Mouse (Mus musculus) retina, adult 2 months (tissue): ENCODE measurements around the gene Ptprn.

Experiments used
- DNase-seq: peaks from one replicate; pipeline ENCODE4 v3.0.0-alpha.2; 2012; ENCODE audit warnings: low read depth, low spot score

The Ptprn gene

DNA sequence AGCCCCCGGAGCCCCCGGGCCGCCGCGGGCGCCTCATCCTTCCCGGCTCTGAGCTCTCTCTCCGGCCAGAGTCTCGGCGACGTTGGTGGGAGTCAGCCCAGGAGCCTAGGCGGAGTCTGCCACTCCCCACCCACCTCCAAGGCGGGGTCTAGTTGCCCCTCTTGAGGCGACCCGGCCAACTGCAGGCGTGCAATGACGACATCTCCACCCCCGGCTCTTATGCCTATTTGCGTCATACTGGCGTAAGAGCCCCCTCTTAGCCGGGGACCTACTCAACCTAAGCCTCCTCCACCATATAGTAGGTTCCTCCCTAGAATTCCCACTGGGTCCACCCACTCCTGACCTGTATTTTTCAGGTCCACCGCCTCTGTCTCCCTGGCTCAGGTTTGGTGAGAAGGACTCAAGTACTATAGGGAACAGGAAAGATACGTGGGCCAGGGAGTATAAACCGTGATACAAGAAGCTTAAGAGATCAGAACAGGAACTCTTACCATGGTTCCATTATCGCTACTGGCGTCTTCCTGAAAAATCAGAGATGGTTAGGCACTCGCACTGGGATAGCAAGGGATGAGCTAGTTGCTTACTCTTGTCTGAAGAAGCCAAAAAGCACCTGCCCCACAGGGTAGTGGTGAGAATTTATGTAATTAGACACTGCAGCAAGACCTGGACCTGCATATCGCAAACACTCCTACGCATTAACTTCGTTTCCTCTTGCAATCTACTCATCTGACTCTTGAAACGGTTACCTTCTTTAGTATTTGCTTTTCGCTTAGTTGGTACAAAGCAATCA, at the start of gene Ptprn:
Ptprn (minus strand) TSS at position 412 of the 790 bp plus-strand sequence.
- DNase-seq, result no peak

DNA sequence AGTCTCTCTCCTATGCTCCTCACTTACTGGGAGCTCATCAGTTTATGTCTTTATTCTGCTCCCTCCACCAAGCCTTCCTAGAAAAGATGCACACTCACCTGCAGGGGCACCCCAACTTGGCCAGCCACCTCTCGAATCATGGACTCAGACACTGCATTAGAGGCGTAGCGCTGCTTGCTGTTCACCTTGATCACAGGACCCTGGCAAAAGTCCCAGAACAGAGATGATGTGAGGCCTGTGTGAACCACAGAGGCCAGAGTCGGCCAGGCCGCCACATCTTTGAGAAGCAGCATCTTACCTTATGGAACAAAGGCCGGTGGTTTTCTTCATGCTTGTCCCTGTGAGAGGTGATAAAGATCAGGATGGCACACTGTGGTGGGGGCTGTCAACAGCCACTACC, 47.4 kb upstream of the Ptprn start:
- DNase-seq, result no peak

DNA sequence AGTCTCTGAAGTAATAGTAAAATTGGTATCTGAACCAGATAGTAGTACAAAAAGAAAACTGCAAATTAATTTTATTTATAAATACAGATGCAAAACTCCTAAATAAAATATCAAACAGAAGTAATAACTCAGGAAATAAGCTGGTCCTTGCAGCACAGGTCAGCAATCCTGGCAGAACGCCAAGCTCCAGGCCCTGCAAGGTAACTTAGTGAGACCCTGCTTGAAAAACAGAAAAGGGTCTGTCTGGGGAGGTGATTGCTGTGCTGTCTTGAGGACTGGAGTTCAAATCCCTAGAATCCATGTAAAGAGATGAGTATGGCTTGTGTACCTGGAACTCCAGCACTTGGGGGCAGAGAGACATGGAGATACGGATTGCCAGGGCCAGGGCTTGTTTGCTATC, 40.4 kb upstream of the Ptprn start:
- no peak for DNase-seq

DNA sequence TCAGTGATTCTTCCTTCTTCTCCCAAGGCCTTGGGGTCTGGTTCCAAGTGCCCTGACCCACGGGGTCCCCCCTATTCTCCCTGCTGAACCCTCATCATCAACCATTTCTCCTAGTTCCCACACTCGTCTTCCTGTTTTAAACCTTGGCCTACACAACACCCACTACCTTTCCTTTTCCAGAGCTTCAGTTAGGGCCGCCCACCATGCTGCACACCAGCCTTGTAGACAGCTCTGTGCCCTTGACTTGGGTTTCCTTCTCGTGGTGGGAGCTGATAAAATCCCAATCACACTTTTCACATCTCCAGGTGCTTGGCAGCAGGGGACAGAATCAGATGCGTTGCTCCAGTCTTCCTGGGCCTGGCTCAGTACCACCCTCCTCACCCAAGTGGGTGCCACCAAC, 30.0 kb upstream of the Ptprn start:
- DNase-seq, result no peak

DNA sequence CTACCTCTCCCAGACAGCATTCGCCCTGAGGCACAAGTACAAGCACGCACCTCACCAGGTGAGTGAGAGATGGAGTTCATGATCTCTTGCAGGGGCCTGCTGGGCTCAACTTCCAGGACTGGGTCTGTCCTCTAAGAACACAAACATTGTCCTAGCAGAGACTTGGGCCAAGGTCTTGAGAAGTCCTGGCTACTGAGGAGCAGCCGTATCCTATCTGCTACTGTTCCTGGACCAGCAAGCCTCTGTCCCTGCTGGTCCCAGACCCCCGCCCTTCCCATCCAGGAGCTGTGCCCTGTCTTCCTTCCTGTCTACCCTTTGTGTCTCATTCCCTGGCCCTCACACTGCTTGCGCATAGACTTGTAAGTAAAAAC, 29.0 kb upstream of the Ptprn start:
- DNase-seq, result no peak

DNA sequence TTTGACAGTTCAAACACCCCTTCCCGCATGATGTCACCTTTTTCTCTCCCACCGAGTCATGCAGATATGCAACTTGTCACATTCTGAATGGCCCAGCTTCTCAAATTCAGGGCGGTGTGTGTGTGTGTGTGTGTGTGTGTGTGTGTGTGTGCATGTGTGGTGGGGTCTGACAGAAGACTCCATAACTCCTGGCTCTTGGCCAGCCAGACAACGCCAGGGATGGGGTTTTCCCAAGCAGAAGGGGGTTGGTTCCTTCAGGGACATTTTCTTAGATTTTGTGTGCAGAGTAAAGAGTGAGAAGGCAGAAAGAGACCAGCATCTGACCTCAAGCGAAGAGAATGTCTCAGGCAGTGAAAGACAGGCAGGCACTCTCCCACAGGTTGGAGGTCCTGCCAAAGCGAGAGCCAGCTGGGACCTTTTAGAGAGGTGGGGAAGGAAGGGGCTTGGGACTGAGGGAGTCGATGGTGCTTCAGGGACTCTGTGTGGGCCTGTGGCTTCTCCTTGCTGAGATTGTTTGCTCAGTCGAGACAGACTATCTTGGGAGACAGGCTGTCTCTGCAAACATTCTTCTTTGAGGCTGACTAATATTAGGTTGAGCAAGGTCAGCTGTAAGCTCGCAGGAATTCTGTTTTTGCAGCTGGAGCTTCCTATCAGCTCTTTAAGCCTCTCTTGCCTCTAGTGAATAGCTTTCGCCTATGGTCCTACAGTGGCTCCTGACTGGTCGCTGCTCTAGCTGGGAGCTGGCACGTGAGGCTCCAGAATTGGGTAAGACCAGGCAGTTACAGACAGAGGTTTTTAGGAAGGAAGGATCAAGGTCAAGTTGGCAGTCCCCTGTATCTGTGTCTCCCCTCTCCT, 28.4 kb upstream of the Ptprn start:
- DNase-seq, result no peak

DNA sequence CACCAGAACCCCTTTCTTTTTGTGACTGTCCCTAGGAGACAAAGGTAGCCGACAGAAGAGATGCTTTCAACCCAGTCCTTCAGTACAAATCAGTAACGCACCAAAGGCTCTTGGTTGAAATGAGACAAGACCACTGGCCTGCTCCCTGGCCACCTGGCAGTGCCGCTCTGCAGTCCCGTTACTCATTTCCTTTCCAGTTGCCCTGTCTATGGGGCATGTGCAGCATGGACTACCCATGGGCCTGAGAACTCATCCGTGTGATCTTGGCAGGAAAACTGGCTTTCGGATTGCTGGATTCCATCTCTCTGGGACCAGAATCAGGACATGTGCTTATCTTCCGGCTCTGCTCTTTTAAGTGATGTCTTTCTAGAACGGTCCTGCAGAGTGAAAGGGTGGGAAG, 27.0 kb upstream of the Ptprn start:
- no peak for DNase-seq

DNA sequence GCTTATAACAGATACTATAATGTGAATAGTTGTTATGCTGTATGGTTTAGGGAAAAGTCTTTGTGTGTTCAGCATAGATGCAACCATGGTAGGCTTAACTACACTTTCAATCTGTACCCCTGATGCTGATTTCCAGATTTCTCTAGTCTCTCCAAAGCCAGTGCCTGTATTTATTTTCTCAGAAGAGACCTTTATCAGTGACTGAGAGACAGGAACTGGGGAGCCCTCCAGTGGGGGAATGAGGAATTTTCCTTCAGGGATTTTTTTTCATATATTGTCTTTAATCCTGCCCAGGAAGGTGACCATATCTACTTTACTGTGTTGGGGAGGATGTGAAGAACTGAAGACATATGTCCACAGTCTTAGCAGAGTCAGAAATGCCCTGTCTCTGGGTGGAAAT, 26.3 kb upstream of the Ptprn start:
- no peak for DNase-seq

DNA sequence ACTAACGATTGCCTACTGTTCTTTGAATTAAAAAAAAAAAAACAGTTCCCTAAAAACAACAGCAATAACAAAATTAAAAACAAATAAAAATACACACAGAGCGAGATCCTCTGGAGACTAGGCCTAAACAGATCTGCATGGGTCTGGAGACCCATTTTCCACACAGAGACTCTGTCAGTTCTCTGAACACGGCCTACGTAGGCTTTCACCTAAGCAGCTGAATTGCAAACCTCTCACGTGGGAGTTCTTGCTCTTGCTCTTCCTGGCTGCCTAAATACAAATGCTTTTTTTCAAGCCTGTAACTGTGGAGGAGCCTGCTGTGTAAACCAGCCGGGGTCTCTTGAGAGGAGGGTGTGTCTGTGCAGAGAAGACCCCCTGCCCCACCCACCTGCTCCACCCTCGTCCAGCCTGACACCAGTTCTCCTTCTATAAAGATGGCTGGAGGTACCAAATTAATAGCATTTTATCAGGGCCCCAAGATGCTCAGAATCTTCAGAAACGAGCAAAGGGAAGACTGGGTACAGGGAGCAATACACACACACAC, 25.7 kb upstream of the Ptprn start:
- no peak for DNase-seq

DNA sequence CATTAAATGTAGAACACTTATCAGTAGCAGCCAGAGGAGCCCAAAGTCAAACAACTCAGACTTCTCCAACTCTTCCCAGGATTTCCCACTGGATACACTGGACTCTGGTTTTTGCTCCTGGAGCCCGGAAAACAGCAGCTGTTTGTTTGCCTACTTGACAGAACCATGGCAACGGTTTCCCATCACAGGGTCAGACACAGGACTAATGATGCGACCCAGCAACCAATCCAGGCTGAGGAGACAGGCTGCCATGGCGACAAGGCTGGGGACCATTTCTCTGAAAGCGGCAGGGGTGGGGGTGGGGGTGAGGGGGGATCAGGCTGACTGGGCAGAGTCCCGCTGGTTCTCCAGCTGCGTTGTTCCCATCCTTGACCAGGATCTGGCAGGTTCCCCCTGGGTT, 25.1 kb upstream of the Ptprn start:
- DNase-seq, result peak; percentile 32

DNA sequence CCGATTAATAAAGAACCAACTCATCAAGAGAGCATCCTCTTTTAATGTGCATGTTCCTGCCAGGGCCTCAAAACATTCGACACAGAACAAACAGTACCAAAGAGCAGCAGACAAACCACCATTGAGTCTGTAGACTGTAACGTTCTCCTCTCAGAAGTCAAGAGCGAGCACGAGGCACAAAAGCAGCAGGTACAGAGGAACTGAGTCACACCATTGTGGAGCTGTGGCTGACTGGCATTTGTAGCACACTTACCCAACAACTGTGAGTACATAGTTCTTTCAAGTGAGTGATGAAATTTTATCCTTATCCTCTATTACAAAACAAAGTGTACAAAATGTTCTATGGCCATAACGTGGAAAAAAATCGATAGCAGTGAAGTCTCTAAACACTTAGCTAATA, 20.6 kb upstream of the Ptprn start:
- no peak for DNase-seq

DNA sequence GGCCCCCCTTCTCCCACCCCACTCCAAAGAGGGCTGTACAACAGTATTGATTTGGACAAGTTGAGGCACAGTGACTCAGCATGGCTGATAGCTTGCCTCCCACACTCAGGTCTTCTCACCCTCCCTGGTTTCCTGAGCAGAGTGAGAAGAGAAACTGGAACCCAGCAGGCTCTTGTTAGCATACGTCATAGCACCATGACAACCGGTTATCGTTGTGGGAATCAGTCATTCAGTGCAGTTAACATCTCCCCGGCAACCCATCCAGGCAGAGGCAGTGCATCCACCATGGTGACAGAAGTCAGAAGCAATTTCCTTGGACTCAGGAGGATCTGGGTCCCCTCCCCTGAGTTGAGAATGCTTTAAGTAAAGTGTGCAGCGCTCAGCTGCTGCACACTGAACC, 18.7 kb upstream of the Ptprn start:
- no peak for DNase-seq

DNA sequence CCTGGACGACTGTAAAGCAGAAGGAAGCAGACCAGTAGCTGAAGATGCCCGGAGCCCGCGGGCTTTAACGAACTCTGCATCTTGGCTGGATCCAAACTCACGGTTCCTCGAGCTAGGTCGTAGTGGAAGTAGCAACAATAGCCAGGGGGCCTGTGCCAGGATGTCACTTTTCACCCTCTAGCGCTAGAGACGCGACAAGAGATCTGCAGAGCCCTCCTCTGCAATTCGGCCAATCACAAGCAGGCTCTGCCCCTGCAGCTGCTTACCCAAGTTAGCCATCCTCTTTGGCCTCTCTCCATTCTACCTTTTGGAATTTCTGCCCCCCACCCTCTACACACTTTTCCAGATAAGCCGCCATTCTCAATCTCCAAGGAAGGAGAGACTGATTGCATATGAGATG, 13.9 kb upstream of the Ptprn start, which contains the start of gene Resp18:
Resp18 (minus strand) TSS at position 188 of the 400 bp plus-strand sequence.
- no peak for DNase-seq

DNA sequence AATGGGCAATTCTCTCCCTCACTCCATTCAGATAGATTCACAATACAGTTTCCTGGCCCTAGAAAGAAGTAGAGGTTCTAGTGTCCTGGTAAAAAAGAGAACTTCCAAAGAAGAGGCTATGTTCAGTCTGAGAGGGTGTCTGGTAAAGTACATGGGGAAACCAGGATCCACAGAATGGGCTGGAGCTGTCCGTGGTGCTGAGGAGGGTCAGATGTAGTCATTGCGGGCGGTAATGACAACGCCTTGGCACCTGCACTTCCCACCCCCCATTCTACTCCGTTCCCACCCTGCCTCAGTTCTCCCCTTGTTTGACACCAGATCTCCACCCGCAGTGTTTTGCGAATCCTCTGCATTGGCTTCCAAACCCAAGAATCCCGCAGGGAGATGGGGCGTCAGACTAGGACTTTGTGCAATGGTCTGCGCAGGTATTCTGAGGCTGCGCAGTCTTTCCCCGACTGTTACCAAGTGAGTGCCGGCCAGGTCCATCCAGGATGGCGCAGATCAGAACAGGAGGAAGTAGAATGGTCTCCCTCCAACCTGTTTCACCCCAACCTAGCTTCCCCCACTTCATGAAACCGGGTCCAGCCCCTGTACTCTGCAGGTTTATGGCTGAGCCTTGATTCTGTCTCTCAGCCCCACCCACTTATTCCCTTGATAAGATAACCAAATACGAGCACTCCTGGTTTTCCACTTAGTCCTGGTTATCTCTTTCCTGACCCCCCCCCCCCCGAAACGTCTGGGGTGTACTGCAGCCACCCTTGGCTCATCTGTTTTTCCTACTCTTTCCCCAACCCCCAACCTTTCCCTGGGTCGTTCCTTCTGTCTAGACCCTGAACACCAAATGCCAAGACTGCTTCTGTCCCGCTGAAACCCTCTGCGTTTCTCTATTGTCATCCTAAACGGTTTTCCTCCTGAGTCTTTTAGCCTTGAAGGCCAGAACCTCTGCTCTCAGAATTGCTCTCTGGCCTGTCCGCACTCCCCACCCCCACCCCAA, 13.2 kb upstream of the Ptprn start:
- no peak for DNase-seq

DNA sequence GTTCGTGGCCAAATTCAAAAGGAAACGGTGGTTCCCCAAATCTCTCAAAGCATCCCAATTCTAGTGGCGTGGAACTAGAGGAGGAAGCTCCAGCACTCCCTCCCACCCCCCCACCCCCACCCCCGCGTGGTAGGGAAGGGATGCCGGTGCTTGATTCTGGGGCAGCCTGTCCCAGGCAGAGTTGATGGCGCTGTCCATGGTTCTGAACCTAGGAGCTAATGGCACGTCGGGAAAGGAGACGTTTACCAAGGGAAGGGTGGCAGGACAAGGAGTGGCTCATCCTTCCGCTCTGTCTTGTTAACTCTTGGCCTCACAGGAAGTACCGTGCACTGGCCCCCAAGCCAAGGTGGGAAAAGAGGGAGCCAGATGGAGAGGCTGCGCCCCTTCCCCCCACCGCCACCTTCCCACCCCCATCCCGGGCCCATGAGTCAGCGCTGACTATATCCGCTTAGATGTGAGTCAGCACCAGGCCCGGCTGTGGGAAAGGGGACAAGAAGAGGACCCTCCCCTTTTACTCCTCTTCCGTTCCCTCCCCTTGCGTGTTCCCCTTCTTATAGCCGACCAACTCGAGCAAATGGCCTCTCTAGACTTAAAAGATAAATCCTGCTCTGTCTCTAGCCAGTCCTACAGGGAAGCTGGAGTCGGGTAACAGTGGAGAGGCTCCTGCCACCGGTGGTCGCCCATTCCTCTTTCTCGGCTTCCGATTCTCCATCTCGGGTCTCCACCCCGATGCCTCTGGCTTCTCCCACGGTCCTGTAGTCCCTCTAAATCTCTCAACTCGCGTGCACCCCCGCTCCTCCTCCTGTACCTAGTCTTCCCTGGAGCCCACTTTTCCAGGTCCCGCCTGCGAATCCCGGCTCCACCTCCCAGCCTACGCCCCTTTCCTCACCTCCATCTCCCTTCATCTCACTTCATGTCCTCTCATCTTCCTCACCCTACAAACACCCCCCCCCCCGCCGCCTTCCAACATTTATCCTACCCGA, 1.0 kb downstream of the Ptprn start:
- DNase-seq, result no peak

DNA sequence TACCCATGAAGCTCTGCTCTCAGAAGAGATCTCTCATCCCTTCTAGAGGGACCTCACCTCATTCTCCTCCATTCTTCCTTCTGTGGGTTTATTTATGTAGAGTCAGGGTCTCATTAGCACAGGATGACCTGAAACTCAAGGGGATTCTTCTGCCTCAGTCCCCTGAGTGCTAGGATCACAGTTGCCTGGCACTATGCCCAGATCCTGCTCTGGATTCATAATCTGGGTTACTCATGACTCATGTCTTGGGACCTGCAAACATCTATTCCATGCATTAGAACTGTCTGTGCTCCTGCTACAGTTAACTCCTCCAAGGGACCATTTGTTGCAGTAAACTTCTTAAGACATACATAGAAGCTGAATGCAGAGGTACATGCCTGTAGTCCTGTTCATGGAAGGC, 3.0 kb downstream of the Ptprn start:
- DNase-seq, result no peak

DNA sequence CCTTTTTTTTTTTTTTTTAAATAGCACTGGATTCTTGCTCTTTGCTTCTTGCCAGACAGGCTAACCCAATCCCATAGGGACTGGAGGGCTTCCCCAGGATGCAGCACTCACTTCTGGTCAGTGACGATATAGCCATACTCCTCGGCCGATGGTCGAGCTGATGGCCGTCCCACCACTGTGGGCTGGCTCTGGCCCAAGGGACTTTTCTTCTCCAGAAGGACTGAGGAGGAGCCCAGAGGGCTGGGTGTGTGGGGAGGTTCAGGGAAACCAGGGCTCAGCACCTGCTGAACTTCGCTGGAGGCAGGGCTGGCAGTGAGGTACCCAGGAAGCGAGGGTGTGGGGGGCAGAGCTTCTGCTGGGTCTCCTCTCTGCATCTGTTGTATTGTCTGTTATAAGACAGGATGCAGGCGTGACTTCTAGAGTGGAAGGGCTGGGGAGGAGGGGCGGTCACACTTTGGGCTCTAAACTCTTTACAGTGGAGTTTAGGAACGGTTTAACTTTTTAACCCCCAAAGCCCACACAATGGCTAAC, 8.7 kb downstream of the Ptprn start:
- DNase-seq, result no peak

DNA sequence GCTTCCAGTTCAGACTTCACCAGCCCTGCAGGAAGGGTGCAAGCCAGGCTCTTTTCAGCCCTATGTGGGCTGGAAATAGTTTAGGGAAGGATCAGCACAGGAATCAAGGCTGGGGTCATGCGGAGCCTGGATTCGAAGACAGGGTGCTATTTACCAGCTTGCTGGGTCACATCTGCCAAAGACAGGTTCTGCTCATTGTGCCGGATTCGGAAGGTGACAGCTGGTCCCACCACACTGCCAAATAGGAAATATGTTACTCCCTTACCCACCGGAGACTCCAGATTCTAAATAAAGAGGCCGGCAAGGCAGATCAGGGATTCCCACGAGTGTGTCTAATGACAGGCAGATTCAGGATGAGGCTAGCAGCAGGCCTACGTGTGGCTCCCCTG, 9.7 kb downstream of the Ptprn start:
- DNase-seq, result no peak

DNA sequence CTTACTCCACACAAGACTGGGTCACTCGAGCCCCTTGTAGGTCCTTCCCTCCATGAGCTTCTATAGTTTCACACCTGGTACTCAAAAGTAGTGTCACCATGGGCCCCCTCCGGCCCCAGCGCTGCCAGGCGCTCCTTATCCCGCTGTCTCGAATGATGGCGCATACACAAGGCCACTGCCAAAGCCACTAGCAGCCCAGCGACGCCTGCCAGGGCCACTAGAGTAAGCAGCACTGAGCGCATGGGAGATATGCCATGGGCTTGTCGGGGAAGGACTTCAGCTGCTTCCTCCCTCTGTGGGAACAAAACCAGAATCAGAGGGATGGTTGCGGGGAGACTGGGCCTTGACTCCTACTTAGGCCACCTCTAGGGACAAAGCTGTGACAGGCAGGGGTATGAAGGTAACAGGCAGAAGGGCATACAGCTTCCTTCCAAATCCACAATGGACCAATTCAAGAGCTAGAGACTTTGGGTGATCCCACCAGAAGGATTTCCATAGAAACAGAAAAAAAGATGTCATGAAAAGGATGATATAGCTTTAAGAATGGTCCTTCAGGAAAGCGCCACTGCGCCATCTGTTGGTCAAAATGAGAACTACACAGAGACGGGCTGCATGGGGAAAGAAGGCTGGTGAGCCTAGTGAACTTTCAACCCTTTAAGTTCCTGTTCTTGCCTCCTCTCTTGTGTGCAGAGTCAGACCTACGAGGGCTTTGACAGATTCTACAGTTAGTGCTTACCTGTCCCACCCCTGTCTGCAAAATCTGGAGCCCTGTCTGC, 10.3 kb downstream of the Ptprn start:
- no peak for DNase-seq
